Mouse (Mus musculus): ENCODE data around the gene Gcgr.

Gcgr gene

DNA sequence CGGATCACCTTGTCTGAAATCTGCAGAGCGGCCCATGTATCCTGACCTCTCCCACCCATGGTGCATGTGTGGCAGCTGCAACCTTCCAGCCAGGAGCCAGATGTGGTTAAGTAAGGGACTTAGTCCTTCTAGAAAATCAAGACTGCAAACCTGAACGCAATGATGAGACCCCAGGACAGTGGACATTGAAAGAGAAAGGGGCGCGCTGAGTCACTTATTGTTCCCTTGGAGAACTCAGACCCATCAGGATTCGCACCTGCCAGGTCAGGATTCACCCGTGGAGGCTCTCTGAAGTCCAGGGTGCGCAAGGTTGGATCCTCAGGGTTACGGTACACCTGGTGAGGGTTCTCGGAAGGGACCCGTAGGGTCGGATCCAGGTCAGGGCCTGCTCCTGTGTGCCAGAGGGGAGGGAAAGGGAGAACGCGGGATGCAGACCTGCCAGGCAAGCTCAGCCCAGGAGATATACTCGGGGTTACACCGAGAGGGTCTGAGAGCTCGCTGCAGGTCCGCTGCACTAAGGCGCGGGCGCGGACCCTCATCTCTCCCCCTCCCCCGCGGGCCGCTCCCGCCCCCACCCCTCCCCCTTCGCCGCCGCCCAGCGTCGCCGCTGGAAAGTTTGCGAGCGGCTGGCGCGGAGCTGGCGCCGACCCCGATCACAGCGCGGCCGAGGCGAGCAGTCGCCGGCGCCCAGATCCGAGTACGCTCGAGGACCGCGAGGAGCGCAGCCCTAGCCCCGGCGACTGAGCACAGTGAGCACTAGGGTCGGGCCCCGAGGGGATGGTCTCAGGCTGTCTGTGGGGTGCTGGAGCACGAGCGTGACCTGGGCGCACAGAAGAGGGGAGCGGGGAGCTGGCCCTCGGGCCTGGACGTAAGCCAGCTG, at the start of gene Gcgr:
Gcgr (plus strand) TSS at position 615 of the 880 bp plus-strand sequence.
- no peak for DNase-seq

DNA sequence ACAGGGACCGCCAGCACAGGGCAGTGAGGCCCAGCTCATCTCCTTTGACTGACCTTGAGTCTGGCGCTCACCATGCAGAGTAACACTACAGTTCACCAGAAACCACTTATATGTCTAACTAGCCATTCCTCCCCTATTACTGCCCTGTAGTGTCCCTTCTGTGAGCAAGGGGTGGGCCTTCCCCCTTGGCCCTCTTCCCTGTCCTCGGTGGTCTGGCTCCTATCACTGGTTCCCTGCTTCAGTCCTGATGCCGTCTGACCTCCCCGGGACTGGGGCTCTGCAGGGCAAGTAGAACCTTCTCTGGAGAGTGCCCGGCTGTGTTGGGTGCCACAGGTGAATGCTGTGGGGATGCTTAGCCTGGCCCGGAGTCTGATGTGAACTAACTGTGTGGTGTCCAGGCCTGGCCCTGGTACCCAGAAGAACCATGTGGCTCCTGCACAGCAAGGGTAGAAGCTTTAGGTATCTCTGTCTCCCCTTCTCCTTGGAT, 47.0 kb upstream of the Gcgr start:
- no peak for DNase-seq

DNA sequence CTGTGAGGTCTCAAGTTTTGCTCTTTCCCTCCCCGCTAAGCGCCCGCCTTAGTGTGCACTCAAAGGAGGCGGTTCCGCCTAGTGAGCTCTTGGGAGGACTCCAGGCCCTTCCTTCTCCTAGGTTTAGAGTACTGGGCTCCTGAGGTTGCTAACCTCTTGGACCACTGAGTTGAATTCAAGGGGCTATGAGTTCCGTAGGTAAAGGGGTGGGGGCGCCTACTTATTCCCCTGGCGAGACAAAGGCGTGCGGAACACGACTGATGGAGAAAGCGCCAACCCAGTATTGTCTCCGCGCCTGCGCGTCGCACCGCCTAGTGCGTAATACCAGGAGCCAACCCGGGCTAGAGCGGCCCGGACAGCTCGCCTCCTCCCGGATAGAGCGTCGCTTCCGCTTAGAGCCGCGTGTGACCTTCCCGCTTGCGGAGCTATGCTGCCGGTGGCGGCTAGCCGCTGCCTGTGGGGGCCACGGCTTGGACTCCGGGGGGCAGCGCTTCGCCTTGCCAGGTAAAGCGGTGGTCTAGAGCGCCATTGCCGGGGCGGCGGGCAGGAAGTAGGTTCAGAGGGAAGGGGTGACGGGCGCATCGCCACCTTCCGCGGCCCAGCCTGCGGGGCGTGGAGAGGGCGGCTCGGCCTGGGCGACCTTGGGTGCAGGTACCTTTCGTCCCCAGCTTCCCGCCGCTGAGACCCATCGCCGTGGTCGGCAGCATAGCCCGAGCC, 46.1 kb upstream of the Gcgr start, which contains the start of gene Mrpl12:
Mrpl12 (plus strand) TSS at position 349 of the 717 bp plus-strand sequence.
- DNase-seq, result peak; percentile 89

DNA sequence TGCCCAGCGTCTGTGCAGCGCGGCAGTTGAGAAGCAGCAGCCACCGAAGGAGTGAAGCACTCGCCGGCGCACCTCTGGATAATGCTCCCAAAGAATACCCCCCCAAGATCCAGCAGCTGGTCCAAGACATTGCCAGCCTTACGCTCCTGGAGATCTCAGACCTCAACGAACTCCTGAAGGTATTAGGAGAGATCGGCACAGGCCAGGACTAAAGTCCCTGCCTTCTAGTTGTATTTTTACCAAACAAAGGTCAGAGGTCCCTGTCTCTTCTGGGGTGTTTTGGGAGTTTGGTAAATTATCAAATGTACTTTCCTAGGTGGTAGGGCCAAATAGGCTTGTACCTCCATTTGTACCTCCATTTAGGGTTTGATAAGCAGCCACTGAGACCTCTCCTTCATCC, 45.2 kb upstream of the Gcgr start:
- no peak for DNase-seq

DNA sequence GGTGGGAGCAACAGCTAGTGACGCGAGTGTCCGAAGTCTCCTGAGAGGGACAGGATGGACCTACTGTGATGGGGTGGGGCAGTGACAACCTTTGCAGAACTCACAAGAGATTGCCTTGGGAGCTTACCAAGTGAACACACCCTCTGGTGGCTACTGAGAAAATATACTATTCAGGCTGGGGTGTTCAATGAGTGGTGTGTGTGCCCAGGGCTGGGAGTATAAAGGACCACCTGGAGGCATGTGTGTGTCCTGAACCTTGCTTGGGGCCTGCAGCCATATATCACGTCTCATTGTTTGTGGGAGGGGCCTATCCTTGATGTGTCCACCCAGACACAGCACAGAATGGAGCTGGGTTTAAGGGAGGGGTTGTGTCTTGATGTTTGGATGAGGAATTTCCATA, 42.0 kb upstream of the Gcgr start:
- DNase-seq, result no peak

DNA sequence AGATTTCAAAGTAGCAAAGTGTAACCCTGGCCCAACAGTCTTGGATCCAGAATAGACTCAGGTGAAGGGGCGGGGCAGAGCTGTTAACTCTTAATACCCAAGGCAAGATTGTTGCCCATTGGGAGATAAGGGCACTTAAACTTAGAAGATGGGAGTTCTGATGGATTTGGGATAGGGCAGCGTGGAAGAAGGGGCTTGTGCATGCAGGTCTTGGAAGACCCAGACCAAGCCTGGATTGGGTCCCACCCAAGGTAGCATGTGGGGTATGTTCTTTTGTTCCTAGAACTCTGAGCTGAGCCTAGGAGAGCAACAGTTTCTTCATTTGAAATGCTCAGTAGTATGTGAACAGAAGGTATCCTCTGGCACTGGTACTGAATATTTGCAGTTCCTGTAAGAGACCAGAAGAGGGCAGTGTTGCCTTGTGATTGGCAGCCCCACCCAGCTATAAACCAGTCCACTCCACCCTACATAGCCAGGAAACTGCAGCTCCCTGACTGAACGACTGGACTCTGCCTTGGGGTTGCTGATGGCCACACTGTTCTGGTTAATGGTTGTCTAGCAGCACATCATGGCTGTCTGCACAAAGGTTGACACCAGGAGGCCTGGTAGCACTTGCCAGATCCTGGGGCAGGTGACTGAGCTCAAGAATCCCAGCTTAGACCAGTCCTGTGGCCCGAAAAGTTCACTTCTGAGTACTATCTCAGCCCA, 41.3 kb upstream of the Gcgr start:
- peak; percentile 75 for DNase-seq

DNA sequence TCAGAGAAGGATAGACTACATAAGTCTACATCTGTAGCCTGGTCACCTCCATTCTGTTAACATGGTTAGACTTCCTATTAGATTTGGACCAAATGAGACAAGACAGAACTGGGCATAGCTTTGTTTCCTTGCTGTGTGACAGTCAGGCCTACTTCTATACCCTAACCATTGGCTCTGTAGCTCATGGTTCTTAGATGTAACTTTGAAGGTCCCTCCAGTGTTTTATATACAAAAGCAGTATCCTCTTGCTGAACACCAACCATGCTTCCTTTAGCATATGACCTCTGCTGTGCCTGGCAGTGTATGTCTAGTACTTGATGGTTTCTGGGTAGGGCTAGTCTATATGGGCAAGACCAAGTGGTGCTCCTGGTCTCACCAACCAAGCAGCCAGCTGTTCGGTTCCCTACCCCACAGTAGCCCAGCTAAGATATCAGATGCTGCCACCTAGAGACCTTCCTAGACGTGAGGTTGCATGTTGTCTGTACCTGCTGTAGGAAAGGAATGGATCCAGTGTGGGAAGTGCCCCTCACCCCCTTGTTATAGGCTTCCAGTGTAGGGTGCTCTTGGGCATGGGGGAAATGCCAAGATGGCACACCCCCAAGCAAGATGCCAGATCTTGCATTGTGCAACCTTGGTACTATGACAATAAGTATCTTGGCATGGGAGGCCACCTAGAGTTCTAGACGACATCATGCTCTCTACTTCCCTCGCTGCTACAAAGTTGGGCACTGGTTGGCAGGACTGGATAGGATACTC, 40.0 kb upstream of the Gcgr start:
- DNase-seq, result no peak

DNA sequence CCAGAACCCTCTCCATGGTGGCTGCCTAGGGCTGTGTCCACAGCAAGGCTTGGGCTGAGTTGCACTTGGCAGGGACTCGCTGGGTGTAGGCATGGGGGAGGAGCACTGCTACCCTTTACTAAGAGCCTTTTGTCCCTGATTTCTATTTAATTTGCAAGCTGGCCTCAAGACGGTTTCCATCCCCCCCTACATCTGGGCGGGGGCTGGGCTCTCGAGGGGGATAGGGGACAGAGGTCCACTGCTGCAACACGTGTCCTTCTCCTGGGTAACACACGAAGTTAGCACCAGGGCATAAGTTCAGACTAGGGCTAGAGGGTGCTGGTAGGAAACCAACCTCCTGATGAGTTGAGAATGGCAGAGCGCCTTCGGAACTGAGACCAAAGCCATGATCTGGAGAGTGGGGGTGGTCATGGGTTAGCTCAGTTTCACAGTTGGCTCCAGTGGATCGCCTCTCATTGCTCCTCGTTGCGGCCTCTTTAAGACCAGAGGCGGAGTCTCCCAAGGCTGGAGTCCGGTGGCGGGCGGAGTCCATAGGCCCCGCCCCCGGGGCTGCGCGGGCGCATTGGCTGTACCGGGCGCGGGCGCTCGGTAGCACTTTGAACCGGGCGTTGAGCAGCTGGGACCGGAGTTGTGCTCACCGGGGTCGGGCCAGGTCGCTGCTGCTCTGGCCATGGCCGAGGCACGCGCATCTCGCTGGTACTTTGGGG, 39.0 kb upstream of the Gcgr start, which contains the start of gene Slc25a10:
Slc25a10 (plus strand) TSS at position 524 of the 707 bp plus-strand sequence.
- peak; percentile 84 for DNase-seq

DNA sequence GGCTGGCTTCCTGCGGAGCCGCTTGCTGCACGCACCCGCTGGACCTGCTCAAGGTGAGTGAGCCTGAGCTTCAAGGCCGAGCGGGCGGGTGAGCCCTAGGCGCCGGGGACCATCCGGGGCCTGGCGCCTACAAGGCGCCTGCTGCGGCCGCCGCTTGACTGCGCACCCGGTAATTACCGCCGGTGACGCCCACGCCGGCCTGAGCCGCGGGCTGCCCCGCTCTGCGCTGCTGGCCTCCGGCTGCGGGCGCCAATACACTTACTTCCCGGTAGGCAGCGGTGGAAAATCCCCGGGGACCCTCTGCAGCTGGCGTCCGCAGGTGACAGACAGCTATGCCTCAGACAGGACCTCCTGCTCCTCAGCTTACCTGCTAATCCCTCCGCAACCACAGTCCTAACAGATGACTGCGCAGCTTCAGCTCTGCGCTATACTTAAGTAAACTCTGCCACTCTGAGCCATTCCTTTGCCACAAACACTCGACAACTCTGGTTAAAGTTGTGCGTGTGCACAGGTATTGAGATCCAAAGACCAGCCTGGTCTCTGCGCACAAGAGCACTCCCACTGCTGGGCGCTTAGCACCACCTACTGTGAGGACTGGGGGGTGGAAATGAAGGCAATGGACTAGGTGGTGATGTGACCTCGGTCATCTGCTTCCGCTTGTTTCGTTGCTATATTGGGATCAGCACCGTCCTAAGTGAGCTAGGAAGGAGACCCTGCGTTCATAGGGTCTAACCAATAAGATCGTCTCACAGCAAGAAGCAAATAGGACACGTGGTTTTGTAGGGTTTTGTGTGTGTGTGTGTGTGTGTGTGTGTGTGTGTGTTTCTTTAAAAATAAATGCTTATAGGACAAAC, 38.2 kb upstream of the Gcgr start:
- peak; percentile 48 for DNase-seq

DNA sequence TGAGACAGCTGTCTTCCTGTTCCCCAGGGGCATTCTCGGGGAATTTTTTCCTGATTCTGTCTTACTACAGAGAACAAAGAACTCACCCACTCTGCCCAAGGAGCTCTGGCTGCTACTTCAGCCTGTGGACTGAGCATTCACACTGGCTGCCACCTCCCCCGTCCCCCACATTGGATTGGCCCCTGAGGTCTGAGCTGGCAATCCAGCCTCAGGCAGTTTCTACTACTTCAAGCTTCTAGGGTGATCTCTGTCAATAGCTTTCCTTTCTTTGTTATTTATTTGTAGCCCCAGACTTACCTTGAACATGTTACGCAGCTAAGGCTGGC, 37.7 kb upstream of the Gcgr start:
- no peak for DNase-seq

DNA sequence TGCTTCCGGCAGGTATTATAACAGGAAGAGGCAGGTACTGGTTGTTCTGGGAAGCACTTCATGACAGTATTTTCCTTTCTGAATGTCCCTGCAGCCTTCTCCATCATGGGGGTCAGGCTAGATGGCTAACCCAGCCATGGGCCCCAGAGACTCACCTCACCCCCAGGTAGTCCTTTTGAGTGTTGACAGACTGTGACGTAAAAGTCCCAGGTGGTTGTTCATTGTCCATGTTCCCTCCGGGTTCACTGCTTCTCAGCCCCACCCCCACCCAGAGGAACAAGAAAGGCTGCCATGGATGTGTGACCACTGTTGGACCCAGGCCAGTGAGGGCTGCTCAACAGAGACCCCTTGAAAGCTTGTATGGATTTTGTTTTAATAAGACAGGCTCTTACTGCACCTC, 37.1 kb upstream of the Gcgr start:
- DNase-seq, result no peak

DNA sequence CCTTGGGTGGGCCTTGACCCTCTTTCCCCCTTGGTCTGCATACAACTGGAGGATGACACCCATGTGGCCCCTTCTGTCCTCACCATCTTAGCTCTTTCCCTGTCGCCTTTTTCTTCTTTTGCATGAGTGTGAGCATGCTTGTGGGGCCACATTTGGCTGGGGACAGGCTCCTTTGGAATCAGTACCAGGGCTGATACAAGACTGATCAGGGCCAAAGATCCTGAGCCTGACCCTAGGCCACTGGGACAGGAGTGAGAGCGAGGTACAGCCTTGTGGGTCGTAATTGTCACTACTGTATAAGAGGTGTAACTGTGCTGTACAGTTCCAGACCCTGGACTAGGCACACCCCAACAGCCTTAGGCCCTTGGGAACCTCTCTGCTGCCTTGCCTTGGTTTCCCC, 36.6 kb upstream of the Gcgr start:
- DNase-seq, result no peak

DNA sequence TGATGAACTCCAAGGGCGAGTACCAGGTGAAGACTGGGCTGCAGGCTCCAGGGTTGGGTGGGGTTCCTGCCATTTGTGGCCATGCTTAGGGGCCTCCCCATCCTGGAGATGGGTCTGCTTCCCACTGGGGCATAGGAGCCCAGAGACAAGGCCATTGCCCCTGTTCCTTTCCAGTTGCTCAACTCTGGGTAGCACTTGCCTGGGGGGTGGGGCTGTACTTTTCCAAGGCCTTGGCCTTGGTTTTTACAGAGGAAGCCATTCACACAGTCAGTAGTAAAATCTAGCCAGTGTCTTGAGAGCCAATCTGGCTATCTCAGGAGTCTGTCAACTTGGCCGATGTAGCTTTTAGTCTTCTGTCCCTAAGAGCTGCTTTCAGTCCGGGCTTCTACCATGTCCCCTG, 33.1 kb upstream of the Gcgr start:
- DNase-seq, result no peak

DNA sequence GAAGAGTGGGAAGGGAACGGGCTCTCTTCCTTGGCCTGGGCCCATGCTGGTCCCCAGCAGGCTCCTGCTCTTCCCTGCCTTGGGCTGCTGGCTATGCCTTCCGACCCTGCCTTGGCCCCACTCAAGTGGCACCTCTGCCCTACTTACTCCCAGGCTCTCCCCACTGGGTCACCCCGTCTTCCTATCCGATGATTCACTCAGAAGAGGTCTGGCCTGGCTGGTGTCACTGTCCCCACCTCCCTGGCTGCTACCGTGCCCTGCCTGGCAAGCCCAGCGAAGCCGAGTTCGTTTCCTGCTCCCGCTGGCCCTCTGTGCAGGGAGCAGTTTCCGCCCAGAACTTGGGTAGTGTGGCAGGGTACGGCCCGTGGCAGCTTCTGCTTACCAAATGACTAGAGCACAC, 32.3 kb upstream of the Gcgr start:
- DNase-seq, result no peak

DNA sequence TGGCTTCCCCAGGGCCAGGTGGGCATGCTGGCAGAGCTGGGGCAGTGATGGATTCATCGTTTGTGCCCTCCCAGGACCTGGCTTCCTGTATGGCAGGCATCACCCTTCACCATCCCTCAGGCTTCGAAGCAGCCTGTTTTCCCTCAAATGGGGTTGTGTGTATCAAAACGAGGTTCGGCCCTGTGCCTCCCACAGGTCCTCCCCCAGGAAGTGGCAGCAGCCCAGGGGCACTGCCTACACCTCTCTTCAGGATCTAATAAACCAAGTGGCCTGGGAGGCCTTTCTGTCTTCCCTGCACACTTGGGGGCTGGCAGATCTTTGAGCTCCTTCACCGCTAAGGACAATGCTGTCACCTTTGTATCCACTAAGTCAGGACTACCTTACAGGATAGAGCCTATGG, 31.6 kb upstream of the Gcgr start:
- no peak for DNase-seq

DNA sequence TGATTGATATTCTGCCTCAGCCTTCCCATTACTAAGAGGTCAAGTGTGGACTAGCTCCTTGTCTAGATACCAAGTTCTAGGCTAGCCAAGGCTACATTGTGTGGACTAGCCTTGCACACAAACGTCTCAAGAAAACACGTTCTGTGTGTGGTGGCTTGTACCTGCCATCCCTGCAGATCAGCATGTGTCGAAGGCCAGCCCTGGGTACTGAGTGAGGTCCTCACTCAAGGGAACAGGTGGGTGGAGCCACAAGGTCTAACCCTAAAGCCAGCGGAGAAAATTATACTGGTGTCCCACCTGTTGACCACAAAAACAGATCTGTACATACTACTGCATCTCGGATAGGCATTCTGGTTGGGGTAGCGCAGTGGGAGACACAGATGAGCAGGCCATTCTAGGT, 30.6 kb upstream of the Gcgr start:
- no peak for DNase-seq

DNA sequence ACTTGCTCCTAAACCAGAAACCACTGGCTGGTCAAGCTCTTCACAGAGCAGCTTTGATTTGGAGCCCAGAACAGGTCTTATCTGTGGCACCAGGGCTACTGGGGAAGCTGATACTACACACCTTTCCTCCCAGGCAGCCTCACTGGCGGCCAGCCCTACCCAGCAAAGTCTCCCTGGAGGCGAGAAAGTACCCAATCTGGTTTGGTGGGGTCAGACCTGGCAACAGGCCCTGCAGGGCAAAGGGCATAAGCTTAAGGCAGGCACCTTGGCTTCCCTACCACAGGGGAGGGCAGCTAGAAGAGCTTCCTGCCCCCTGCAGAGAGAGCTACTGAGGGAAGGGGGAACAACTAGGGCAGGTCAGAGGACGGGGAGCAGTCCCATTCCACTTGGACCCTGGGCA, 30.1 kb upstream of the Gcgr start:
- no peak for DNase-seq

DNA sequence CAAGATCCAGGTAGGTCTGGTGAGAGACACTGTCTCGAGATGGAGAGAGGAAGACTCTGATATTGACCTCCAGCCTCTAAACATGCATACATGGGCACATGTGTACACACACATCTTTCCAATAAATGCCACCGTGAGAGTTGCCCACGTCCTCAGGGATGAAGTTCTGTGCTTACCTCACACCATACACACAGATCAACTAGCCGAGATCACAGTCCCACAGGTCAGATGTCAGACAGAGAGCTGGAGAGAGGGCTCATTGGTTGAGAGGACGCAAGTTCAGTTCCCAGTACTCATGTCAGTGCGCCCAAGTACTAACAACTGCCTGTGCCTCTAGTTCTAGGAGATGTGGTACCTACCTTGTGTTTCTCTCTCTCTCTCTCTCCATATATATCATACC, 29.5 kb upstream of the Gcgr start:
- no peak for DNase-seq

DNA sequence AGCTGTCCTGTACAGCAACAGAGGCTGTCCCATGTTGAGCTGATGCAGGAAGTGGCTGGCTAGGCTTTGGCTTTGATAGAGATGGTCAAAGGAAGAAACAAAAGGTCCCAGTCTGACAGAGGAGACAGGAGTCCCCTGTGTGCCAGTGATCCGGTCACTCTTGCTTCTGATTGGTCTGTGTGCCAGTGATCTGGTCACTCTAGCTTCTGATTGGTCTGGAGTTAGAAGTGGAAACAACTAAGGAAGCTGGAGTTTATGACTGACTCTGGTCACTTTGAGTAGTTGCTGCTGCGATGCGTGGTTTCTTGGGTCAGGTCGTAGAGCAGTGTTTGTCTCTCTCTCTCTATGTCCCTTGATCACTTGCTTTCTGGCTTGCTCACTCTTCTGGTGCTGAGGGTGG, 28.8 kb upstream of the Gcgr start:
- no peak for DNase-seq

DNA sequence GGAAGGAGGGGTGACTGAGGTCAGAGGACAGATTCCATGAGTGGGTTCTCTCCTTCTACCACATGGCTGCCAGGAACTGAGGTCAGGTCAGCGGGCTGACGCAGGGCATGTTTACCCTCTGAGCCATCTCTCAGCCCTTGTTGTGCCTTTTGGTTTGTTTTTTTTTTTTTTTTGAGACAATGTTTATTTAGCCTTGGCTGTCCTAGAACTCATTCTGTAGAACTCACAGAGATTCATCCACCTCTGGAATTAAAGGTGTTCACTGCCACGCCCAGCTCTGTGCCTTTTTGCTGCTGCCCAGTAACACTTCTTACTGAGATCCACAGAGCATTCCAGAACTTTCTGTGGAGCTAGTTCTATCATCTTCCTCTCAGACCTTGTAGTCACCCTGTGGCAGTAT, 24.8 kb upstream of the Gcgr start:
- DNase-seq, result no peak

DNA sequence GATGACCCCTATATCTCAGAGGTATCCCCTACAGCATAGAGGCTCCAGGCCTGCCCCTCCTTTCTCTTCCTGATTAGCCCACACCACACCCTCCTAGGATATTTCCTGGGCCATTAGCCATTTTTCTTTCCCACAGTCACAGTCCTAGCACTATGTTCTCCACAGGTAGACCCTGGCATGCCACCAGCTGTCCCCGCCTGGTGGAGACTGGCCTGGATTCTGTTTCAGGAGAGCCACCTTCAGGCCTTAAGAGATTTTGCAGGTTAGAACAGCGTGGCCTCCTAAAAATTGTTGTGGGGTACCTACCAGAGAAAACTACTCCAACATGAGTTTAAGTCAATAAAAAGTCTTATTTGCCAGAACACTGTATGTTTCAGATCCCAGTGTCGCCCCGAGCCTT, 23.6 kb upstream of the Gcgr start:
- no peak for DNase-seq

Data from thymus, postnatal 14 days (tissue).